Mouse (Mus musculus) R1 (cell line): Measurements from ENCODE around the gene Olfr329-ps.
"Not testable (repeated sequence)": the region's sequence is repeated elsewhere in the genome, so short reads cannot be mapped to it uniquely, and the experiment has no call there.

Source experiments
- DNase-seq: peaks from one replicate; pipeline ENCODE4 v3.0.0-alpha.2; 2018; ENCODE audit warnings: low read depth, low spot score

Gene Olfr329-ps

DNA sequence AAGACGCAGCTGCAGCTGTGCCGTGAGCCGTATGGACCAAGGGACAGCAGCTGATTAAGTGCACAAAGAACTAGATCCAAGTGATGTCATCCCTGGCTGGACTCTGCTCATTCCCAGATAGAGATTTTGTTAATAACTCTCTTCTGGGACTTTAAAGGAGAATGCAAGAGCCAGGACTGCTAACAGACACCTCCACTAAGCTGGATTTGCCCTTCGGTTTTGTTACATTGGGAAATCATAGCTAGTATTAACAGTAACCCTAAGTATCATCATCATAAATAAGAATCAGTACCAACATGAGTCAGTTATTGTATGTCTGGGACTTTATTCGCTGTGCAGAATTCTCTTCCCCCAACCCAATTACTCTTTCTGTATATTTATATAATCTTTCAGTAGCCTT is at the start of gene Olfr329-ps:
Gene Olfr329-ps (minus strand): TSS at position 101 of the 400 bp plus-strand sequence.
- DNase-seq, result no peak

DNA sequence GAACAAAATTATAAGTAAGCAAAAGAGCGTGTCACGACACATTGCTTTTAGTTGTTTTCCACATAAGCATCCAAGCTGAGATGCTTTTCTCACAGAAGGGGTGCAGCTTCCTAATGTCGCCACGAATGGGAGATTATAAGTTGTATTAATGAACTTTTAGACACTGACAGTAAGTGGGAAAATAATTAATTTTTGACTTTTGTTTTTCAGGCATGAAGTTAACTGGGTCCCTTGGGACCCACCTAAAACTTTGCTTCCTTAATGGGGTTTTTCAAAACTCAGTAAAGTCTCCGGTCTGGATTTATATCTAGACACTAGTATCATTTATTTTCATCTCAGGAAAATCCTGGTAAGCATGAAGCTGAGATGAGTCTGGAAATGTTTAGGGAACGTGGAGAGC is 48.6 kb upstream of the Olfr329-ps start, which contains the start of gene Olfr324:
Gene Olfr324 (plus strand): TSS at position 301 of the 400 bp plus-strand sequence.
- DNase-seq, result no peak

DNA sequence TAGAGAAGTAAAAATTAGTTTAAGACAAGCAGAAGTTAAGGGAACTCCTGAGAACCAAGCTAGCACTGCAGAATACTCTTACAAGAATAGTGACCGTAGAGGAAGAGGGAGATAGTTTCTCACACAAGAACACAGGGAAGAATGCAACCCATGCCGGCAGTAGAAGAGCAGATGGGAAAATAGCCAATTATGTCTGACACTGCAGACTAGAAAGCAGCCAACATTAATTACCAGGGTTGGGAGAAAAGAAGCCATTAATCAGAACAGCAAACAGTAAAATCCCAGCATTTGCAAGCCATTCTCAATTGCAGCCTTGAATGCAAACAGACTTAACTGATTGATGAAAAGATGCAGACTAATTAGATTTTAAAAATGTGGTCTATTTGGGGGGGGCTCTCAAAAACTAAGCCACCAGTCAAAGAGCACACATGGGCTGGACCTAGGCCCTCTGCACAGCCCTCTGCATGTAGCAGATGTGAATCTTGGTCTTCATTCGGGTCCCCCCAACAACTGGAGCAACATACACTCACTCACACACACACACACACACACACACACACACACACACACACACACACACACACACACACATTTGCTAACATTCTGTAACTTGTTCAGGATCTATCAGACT is 42.5 kb upstream of the Olfr329-ps start:
- DNase-seq, result no peak

DNA sequence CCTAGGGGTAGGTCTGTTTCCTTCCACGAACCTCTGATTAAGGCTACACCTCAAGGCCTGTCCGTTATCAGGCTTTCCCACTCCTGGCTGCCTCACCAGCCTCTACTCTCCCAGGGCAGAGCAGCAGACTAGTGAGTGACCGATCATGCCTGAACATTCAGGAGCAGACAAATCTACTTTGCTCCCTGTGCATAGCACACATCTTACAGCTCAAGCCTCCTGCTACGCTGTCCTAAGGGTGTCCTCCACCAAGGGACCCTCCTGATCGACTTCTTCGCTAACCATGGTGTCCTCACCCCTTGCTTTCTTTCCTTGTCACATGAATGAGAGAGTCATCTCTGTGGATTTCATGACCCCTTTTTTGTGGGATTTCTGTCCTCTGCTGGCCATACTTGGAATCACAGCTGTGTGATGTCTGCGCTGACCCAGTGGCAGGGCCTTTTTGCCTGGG is 41.7 kb upstream of the Olfr329-ps start:
- peak; percentile 45 for DNase-seq

DNA sequence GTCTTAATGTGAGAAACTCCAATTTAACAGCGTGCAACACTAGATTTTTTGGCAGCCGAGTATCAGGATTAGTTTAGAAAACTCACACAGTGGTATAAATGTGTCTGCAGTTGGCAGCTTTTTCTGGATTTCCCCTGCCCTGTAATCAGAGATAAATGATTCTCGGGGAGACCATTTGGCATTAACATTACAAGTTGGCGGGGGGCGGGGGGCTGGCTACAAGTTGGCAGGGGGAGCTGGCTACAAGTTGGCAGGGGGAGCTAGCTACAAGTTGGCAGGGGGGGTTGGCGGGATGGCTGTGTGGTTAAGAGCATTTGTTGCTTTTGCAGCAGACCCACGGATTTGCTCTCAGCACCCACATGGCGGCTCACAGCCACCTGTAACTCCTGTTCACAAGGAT is 32.4 kb upstream of the Olfr329-ps start:
- no peak for DNase-seq

DNA sequence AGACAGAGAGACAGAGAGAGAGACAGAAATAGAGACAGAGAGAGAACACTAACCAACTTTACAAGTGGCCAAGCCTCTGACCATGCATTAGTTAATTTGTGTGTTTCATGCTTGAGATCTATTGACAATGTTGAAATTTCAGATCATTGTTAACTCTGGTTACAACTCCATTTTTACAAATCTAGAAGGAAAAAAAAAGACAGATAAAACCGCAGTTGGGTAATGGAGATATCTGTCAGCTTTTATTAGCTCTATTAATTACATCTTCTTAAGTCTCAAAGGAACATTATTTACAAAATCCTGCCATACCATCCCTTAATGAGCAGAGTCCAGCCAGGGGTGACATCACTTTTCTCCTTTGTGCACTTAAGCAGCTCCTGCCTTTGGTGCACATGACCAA is 31.2 kb upstream of the Olfr329-ps start, which contains the start of gene Olfr325:
Gene Olfr325 (plus strand): TSS at position 301 of the 400 bp plus-strand sequence.
- DNase-seq, result no peak

DNA sequence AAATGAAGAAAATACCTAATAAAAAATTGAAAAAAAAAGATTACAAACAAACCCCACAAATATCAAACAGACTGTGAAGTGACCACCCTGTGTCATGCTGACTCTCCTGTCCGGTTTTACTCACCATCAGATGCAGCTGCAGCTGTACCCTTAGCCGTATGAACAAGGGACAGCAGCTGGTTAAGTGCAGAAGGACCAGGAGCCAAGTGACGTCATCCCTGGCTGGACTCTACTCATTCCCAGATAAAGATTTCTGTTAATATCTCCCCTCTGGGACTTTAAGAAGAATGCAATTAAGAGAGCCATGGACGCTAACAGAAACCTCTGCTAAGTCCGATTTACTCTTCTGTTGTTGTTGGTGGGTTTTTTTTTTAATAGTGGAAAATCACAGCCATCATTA is 24.2 kb upstream of the Olfr329-ps start, which contains the start of gene Olfr224:
Gene Olfr224 (minus strand): TSS at position 149 of the 400 bp plus-strand sequence.
- DNase-seq, result no peak

DNA sequence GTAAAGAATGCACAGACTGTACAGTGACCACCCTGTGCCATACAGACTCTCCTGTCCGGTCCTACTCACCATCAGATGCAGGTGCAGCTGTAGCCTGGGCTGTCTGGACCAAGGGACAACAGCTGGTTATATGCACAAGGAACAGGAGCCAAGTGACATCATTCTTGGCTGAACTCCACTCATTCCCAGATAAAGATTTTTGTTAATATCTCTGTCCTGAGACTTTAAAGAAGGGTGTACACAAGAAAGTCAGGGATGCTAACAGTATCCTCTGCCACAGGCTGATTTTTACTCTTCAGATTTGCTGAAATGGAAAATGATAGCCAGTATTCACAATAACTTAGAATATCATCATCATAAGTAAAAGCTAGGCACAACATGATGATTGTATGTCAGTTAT is 9.3 kb upstream of the Olfr329-ps start, which contains the start of gene Olfr328:
Gene Olfr328 (minus strand): TSS at position 101 of the 400 bp plus-strand sequence.
- no peak for DNase-seq

DNA sequence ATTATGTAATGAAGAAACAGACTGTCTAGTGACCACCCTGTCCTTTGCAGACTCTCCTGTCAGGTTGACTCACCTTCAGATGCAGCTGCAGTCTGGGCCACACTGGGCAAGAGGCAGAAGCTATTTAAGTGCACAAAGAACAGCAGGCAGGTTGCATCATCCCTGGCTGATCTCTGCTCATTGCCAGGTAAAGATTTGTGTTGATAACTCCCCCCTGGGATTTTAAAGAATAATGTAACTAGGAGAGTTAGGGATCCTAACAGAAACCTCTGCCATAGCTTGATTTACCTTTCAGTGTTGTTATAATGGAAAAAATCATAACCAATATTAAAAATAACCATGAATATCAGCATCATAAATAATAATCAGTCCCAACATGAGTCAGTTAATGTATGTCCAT is 11.5 kb downstream of the Olfr329-ps start, which contains the start of gene Olfr330:
Gene Olfr330 (minus strand): TSS at position 101 of the 400 bp plus-strand sequence.
- not testable (repeated sequence) for DNase-seq

DNA sequence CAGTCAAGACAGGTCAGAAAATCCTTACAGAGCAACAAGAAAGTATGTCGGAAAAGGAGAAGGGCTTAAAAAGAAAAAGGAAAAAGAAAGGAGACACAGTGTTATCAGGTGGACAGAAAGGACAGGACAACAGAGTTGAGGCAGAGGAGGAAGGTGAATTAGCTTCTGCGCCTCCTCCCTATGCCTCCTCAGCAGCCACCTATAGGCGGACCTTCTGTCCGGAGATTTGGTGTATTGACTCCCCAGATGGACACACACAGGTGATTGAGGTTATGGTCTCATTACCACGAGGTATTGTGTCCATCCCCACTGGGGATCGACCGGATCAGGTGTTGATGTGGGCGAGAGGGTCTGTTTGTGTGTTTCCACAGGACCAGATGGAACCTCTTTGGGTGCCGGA is 26.5 kb downstream of the Olfr329-ps start:
- DNase-seq, result not testable (repeated sequence)

DNA sequence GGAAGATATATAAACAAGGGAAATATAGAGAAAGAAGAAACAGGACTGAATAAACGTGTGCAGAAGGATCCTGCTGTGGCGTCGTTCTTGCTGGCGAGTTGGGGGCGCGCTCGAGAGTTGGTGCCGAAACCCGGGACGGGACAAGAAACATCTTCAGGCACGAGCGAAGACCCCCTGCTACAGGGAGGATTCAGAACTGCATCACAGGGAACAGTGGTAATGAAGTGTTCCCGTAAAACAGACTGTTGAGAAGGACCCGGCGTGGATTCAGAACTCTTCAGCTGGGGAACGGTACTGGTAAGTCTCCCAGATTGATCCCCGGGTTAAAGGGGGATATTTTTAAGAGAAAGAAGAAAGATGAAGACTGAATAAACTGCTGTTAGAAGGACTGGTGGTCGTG is 27.3 kb downstream of the Olfr329-ps start:
- not testable (repeated sequence) for DNase-seq

DNA sequence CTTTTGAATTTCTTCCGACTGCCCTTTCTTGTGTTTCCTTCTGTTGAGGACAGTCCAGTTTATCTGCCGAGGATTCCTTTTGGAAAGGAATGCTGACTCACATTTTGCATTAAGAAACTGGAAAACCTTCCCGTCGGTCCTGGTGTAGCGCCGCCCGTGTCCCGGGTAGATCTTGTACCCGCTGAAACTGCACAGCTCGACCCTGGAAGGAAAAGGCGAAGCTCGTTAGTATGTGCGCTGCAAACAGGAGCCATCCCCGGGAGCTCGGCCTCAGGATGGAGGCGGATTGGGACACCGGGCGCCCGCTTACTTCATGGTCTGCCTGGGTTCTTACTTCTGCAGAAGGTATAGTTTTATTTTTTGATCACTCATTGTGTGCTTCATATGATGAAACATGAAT is 37.2 kb downstream of the Olfr329-ps start:
- DNase-seq, result not testable (repeated sequence)

DNA sequence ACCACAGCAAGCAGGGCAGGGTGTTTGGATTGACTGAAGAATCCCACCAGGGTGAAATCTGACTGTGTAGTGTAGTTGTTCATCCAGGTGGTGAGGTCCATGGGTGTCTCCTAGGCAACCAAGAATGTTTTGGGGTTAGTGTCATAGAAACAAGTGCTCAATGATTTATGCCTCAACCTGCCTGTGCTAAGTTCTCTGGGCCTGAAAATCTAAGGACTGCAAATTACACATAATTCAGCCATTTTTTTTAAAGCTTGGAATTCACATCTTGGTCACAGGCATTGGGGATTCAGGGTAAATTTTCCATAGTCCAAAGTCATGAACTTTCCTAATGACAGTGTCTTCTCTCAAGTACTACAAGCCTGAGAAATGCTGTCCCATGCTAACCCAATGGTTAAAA is 43.8 kb downstream of the Olfr329-ps start, which contains the start of gene Olfr331:
Gene Olfr331 (minus strand): TSS at position 101 of the 400 bp plus-strand sequence.
- DNase-seq, result not testable (repeated sequence)

DNA sequence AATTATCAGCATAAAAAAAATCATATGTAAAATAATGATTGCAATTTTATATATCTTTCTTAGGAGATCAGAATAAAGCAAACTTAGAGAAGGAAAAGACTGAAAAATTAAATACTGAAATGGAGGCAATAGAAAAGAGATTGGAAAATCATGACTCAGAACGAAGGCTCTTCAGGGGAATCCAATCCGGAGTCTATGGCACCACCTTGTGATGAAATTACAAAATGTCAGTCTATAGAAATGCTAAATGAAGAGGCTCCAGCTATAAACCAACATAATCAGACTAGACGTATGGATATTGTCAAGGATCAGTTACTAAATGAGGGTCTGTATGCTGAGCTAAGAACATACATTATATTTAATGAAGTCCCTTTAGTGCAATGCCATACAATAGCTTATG is 46.9 kb downstream of the Olfr329-ps start:
- no peak for DNase-seq

DNA sequence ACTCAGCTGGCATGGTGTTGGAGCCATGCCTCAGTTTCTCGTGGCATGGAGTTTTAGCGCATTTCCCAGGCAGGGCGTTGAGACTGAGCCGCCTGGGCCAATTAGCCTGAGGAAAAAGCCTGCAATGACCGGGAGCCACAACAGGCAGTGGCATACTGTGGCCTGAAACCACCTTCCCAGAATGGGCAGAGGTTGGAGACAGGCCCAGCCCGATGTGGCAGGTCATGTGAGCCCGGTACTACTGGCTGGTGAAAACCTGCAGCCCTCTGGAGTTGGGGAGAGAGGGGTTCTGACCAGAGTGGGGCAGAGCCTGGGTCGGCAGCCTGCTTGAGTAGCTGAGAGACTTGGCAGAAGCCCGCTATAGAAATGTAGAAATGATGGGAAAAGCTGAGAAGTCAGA is 47.5 kb downstream of the Olfr329-ps start:
- no peak for DNase-seq

DNA sequence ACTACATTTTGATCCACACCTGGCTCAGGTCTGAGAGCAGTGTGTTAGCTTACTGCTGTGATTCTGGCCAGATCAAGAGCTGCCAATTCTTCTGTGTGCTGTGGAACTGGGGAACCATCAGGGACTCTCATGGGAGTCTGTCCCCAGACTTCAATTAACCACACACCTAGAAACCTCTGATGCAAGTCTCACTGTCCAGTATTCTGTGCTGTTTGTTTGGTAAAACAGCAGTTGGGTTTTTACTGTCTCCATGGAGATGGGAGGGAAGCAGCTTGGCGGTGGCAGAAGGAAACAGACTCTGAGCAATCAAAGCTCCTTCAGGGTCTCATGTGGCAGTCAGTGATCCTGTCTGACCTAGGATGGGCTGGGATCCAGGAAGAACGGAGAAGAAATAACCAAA is 53.8 kb downstream of the Olfr329-ps start, which contains the start of gene Olfr332:
Gene Olfr332 (minus strand): TSS at position 101 of the 400 bp plus-strand sequence.
- DNase-seq, result no peak
